Mouse (Mus musculus): ENCODE data around the gene Gbp3. TPM values are rescaled to one million over a fixed set of nuclear protein-coding genes. Genes with fewer than 3 reads are reported as not detected.
"Not testable (repeated sequence)": the region's sequence is repeated elsewhere in the genome, so short reads cannot be mapped to it uniquely, and the experiment has no call there.

The Gbp3 gene
- total and polyA plus RNA-seq, 2 experiments from 2014 or later = 2.3 to 3.1 TPM

- Histone ChIP-seq H3K27ac (ENCODE audit: low read depth, low read length) (no peak overlapping the region), H3K4me2 (ENCODE audit: low read depth, low read length, poor library complexity, severe bottlenecking) (no peak overlapping the region), H3K27me3 (ENCODE audit: insufficient read depth, low read length) (no peaks in the 10 kb centered on the region), H3K4me1 (ENCODE audit: insufficient read depth, low read length) (no peaks in the 10 kb centered on the region), H3K9me3 (ENCODE audit: low read length) (no peaks in the 10 kb centered on the region), H3K9ac (replicated peaks; ENCODE audit: low read length, poor library complexity, severe bottlenecking) (no peak overlapping the region), H3K36me3 (ENCODE audit: insufficient read depth, low read length) (no peaks in the 10 kb centered on the region), H3K4me3 (ENCODE audit: low read depth, low read length) (no peak overlapping the region)
- ATAC-seq (ENCODE audit: low FRiP score) (no peak), DNase-seq (ENCODE audit: low spot score) (peak; percentile 19)
- no peak for TF ChIP-seq CTCF (IDR thresholded peaks at IDR 0.05)
- WGBS = 90% methylated on average over 11 of the region's 11 CpGs
Measured at GRCm38 (mm10) chr3:142555623-142556022, 4.2 kb upstream of the Gbp3 start.

- H3K4me3 ChIP-seq (ENCODE audit: low read depth, low read length) = peak overlapping the region; percentile 23; the same call in 1 of the 2 replicates
- 23% methylated on average over 12 of the region's 12 CpGs for WGBS
- no peaks in the 10 kb centered on the region for H3K27me3 ChIP-seq (ENCODE audit: insufficient read depth, low read length)
- peak overlapping the region; percentile 30 for H3K4me2 ChIP-seq (ENCODE audit: low read depth, low read length, poor library complexity, severe bottlenecking)
- no peaks in the 10 kb centered on the region for H3K36me3 ChIP-seq (ENCODE audit: insufficient read depth, low read length)
- H3K9ac ChIP-seq (replicated peaks; ENCODE audit: low read length, poor library complexity, severe bottlenecking) = no peak overlapping the region
- no peaks in the 10 kb centered on the region for H3K9me3 ChIP-seq (ENCODE audit: low read length)
- no peaks in the 10 kb centered on the region for H3K4me1 ChIP-seq (ENCODE audit: insufficient read depth, low read length)
- TF ChIP-seq CTCF (IDR thresholded peaks at IDR 0.05) = peak; percentile 89
- ATAC-seq (ENCODE audit: low FRiP score) (peak; percentile 78; the same call in 1 of the 2 replicates), DNase-seq (ENCODE audit: low spot score) (peak; percentile 87)
- no peak overlapping the region for H3K27ac ChIP-seq (ENCODE audit: low read depth, low read length)
Measured at GRCm38 (mm10) chr3:142560296-142560948, 596 bp downstream of the Gbp3 start.

GRCm38 (mm10) chr3:142561045-142561646, 1.3 kb downstream of the Gbp3 start:
- Histone ChIP-seq H3K27ac (ENCODE audit: low read depth, low read length) (no peak overlapping the region), H3K9ac (replicated peaks; ENCODE audit: low read length, poor library complexity, severe bottlenecking) (no peak overlapping the region), H3K36me3 (ENCODE audit: insufficient read depth, low read length) (no peaks in the 10 kb centered on the region), H3K4me1 (ENCODE audit: insufficient read depth, low read length) (no peaks in the 10 kb centered on the region), H3K27me3 (ENCODE audit: insufficient read depth, low read length) (no peaks in the 10 kb centered on the region), H3K9me3 (ENCODE audit: low read length) (no peaks in the 10 kb centered on the region), H3K4me3 (ENCODE audit: low read depth, low read length) (no peak overlapping the region), H3K4me2 (ENCODE audit: low read depth, low read length, poor library complexity, severe bottlenecking) (no peak overlapping the region)
- DNase-seq (ENCODE audit: low spot score) (no peak), ATAC-seq (ENCODE audit: low FRiP score) (no peak)
- no peak for TF ChIP-seq CTCF (IDR thresholded peaks at IDR 0.05)
- WGBS = 92% methylated on average over 14 of the region's 14 CpGs

- TF ChIP-seq CTCF (IDR thresholded peaks at IDR 0.05) = no peak
- Histone ChIP-seq H3K9ac (replicated peaks; ENCODE audit: low read length, poor library complexity, severe bottlenecking) (no peak overlapping the region), H3K27me3 (ENCODE audit: insufficient read depth, low read length) (no peaks in the 10 kb centered on the region), H3K9me3 (ENCODE audit: low read length) (no peaks in the 10 kb centered on the region), H3K27ac (ENCODE audit: low read depth, low read length) (no peak overlapping the region), H3K4me1 (ENCODE audit: insufficient read depth, low read length) (no peaks in the 10 kb centered on the region), H3K4me2 (ENCODE audit: low read depth, low read length, poor library complexity, severe bottlenecking) (no peak overlapping the region), H3K4me3 (ENCODE audit: low read depth, low read length) (no peak overlapping the region), H3K36me3 (ENCODE audit: insufficient read depth, low read length) (no peaks in the 10 kb centered on the region)
- DNase-seq (ENCODE audit: low spot score) = no peak
- no peak for ATAC-seq (ENCODE audit: low FRiP score)
- 88% methylated on average over 7 of the region's 7 CpGs for WGBS
Measured at GRCm38 (mm10) chr3:142561666-142562065, 1.8 kb downstream of the Gbp3 start.

GRCm38 (mm10) chr3:142567490-142567889, 7.7 kb downstream of the Gbp3 start:
- H3K4me2 ChIP-seq (ENCODE audit: low read depth, low read length, poor library complexity, severe bottlenecking); DNase-seq (ENCODE audit: low spot score); H3K9ac ChIP-seq (replicated peaks; ENCODE audit: low read length, poor library complexity, severe bottlenecking); H3K9me3 ChIP-seq (ENCODE audit: low read length); H3K27me3 ChIP-seq (ENCODE audit: insufficient read depth, low read length); H3K27ac ChIP-seq (ENCODE audit: low read depth, low read length); ATAC-seq (ENCODE audit: low FRiP score); H3K4me1 ChIP-seq (ENCODE audit: insufficient read depth, low read length); H3K4me3 ChIP-seq (ENCODE audit: low read depth, low read length); H3K36me3 ChIP-seq (ENCODE audit: insufficient read depth, low read length): not testable (repeated sequence)
- WGBS = 79% methylated on average over 5 of the region's 5 CpGs

GRCm38 (mm10) chr3:142570738-142571137, 10.9 kb downstream of the Gbp3 start:
- Histone ChIP-seq H3K4me3 (ENCODE audit: low read depth, low read length) (no peak overlapping the region), H3K9ac (replicated peaks; ENCODE audit: low read length, poor library complexity, severe bottlenecking) (no peak overlapping the region), H3K27ac (ENCODE audit: low read depth, low read length) (no peak overlapping the region), H3K27me3 (ENCODE audit: insufficient read depth, low read length) (no peaks in the 10 kb centered on the region), H3K36me3 (ENCODE audit: insufficient read depth, low read length) (no peaks in the 10 kb centered on the region), H3K4me1 (ENCODE audit: insufficient read depth, low read length) (no peaks in the 10 kb centered on the region), H3K4me2 (ENCODE audit: low read depth, low read length, poor library complexity, severe bottlenecking) (no peak overlapping the region), H3K9me3 (ENCODE audit: low read length) (no peaks in the 10 kb centered on the region)
- DNase-seq (ENCODE audit: low spot score) = no peak
- ATAC-seq (ENCODE audit: low FRiP score) = no peak
- 95% methylated on average over 4 of the region's 4 CpGs for WGBS
- no peak for TF ChIP-seq CTCF (IDR thresholded peaks at IDR 0.05)

All from midbrain, postnatal 0 days (tissue).